Mouse (Mus musculus): ENCODE data around the gene Taar7a.

GRCm38 (mm10) chr10:23985546-23985945 lies 7.7 kb downstream of the Taar7a start, which contains the start of gene Taar6:
- TF ChIP-seq POLR2A (IDR thresholded peaks at IDR 0.05; ENCODE audit: borderline replicate concordance, extremely low read depth, low read depth, low read length) (no peak), CTCF (IDR thresholded peaks at IDR 0.05; ENCODE audit: insufficient read depth, low read length) (no peak)
